Mouse (Mus musculus) G1E (cell line): ENCODE measurements around the gene Rimkla. TPM values are rescaled to one million over a fixed set of nuclear protein-coding genes. Genes with fewer than 3 reads are reported as not detected.

ENCODE experiments used
- ATAC-seq: 2 replicates; pipeline ENCODE4 v1.8.0; 2016; ENCODE audit warnings: mild to moderate bottlenecking; ENCODE audit not compliant: insufficient number of reproducible peaks, poor library complexity, low FRiP score, severe bottlenecking; ENCODE audit errors: extremely low read depth
- DNase-seq: peaks from one replicate; pipeline ENCODE4 v3.0.0; 2012; ENCODE audit warnings: low spot score
- H3K27me3 ChIP-seq: 2 replicates; pipeline ENCODE4 v1.6.1; 2012; ENCODE audit warnings: mild to moderate bottlenecking, low read length, inconsistent platforms; ENCODE audit not compliant: insufficient read depth
- H3K36me3 ChIP-seq: replicated peaks from 2 replicates; pipeline ENCODE3; 2012; ENCODE audit warnings: mild to moderate bottlenecking, inconsistent platforms
- H3K4me1 ChIP-seq: 2 replicates; pipeline ENCODE4 v1.6.1; 2012; ENCODE audit warnings: low read depth, low read length, inconsistent platforms, mixed read lengths; ENCODE audit not compliant: insufficient read depth
- H3K4me3 ChIP-seq: 2 replicates; pipeline ENCODE4 v1.5.1; 2012; ENCODE audit warnings: low read depth, mild to moderate bottlenecking, inconsistent platforms, low read length, moderate library complexity, mixed read lengths
- H3K9me3 ChIP-seq: replicated peaks from 2 replicates; pipeline ENCODE4 v1.6.1; 2012; ENCODE audit warnings: inconsistent platforms
- CTCF ChIP-seq: IDR thresholded peaks from 2 replicates; pipeline ENCODE4 v1.5.1; 2012; ENCODE audit warnings: low read depth, low read length, inconsistent platforms, mixed read lengths
- GATA1 ChIP-seq: IDR thresholded peaks from 2 replicates; pipeline ENCODE4 v1.6.1; 2012; ENCODE audit warnings: borderline replicate concordance, low read length, inconsistent platforms, mixed read lengths
- GATA2 ChIP-seq: IDR thresholded peaks from 2 replicates; pipeline ENCODE4 v1.6.1; 2012; ENCODE audit warnings: low read depth, low read length, inconsistent platforms, borderline replicate concordance
- POLR2AphosphoS5 ChIP-seq: IDR thresholded peaks from 2 replicates; pipeline ENCODE4 v1.6.1; 2012; ENCODE audit warnings: low read depth, low read length, inconsistent platforms; ENCODE audit not compliant: insufficient replicate concordance
- TAL1 ChIP-seq: conservative IDR thresholded peaks from 2 replicates; pipeline ENCODE4 v1.6.1; 2012; ENCODE audit warnings: low read depth, low read length, inconsistent platforms, mixed read lengths
- polyA plus RNA-seq: library from polyadenylated mRNA; stranded (reverse); fragments of >175 nt; gene quantifications from 2 replicates; pipeline ENCODE4 v1.2.3, GENCODE M21; 2012
- total RNA-seq, 2 experiments: library from RNA; stranded (forward) in 1 of 2; stranded (reverse) in 1 of 2; fragments of 200-1000 nt in 1 of 2; fragments of >200 nt in 1 of 2; fragmentation: Nextera tagmentation in 1 of 2; gene quantifications; 2 replicates each; pipeline ENCODE4 v1.2.3; 2014 to 2017

Rimkla gene
- total and polyA plus RNA-seq, 3 experiments: not detected

DNA sequence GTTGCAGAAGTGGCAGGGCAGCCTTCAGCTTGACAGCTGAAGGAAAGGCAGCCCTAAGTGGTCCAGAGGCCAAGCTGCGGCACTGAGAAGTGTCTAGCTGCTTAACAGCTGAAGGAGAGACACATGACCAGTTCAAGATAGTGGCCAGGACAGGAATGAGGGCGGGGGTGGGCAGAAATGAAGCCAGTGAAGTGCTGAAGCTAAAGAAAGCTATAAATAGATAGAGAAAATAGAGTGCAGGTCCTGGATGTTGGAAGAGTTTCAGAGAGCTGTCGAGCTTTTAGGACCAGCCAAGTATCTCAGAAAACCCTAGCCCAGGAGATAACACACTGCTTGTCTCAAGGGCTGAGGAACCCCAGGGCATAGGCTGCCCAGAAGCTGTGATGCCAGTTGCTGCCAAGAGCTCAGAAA is 20.3 kb upstream of the Rimkla start:
- DNase-seq: no peak
- Histone ChIP-seq H3K4me1 (no peaks in the 10 kb centered on the region; the same call in 1 of the 2 replicates), H3K9me3 (no peaks in the 10 kb centered on the region), H3K36me3 (no peaks in the 10 kb centered on the region), H3K4me3 (no peak overlapping the region), H3K27me3 (0 out of 2 replicates have a peak, but pooled peaks cover 4% of the 10 kb centered on the region)
- TF ChIP-seq TAL1: no peak
- TF ChIP-seq GATA1: no peak
- TF ChIP-seq CTCF: no peak
- no peak for TF ChIP-seq POLR2AphosphoS5
- ATAC-seq: no peak

DNA sequence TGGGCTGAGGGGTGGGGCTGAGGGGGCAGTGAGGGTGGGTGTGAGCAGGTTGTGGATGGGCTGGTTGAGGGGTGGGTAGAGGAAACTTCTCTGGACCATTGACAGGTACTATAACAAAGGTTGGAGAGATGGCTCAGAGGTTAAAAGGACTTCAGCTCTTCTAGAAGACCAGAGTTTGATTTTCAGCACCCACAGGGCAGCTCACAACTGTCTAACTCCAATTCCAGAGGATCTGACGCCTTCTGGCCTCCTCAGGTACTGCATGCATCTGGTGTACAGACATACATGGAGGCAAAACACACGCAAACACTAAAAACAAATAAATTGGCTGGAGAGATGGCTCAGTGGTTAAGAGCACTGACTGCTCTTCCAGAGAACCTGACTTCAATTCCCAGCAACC is 19.2 kb upstream of the Rimkla start:
- H3K27me3 ChIP-seq: no peaks in the 10 kb centered on the region
- TF ChIP-seq GATA1: no peak
- no peak for TF ChIP-seq GATA2
- TF ChIP-seq POLR2AphosphoS5: no peak
- no peak for TF ChIP-seq CTCF
- no peak for TF ChIP-seq TAL1
- DNase-seq: no peak
- no peak overlapping the region for H3K4me3 ChIP-seq
- ATAC-seq: no peak
- H3K4me1 ChIP-seq: no peaks in the 10 kb centered on the region; the same call in 1 of the 2 replicates
- H3K9me3 ChIP-seq: no peaks in the 10 kb centered on the region
- H3K36me3 ChIP-seq: no peaks in the 10 kb centered on the region

DNA sequence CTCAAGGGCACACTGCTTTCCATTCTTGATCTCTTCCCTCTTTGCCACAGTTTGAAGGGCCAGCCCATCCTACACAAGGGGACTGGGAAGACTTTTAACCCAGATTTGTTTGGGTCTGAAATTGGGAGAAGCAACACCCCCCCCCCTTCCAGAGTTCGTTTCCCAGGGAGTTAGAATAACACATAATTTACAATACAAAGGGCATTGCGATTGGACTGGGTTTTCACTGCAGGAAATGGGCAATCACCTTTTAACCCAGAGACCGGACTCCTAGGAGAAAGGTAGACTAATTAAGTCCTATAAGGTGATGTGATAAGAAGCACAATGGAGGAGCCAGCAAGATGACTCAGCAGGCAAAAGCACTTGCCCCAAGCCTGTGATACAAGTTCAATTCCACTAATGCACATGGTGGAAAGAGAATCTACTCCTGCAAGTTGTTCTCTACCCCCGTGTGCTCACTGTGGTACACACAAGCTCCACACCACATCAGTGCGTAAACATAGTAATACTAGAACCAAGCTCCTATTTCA is 6.0 kb upstream of the Rimkla start:
- TF ChIP-seq TAL1 (no peak), GATA1 (no peak), POLR2AphosphoS5 (no peak), GATA2 (no peak), CTCF (no peak)
- no peaks in the 10 kb centered on the region for H3K9me3 ChIP-seq
- DNase-seq (no peak), ATAC-seq (no peak)
- H3K4me3 ChIP-seq: no peak overlapping the region
- H3K4me1 ChIP-seq: no peaks in the 10 kb centered on the region
- H3K27me3 ChIP-seq: peaks cover 3% of the 10 kb centered on the region; the same call in 1 of the 2 replicates
- H3K36me3 ChIP-seq: no peaks in the 10 kb centered on the region

DNA sequence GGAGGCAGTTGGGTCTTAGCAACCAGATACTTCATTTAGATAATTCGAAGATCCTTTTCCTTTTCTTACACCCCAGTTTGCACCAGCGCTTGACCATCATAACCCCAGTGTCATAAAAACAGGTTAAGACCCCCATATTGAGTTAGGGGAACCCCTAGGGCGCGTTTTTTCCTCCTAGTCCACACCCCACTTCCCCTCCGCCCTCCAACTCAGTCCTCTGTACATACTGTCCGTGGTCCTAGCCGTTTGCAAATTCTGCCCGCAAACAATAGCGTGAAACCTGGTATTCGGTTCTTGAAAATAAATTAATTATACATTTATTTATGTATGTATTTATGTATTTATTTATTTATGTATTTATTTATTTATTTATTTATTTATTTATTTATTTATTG is 502 bp upstream of the Rimkla start:
- DNase-seq (no peak), ATAC-seq (no peak)
- no peaks in the 10 kb centered on the region for H3K36me3 ChIP-seq
- H3K27me3 ChIP-seq: no peaks in the 10 kb centered on the region
- no peaks in the 10 kb centered on the region for H3K4me1 ChIP-seq
- TF ChIP-seq TAL1: no peak
- TF ChIP-seq GATA2: no peak
- TF ChIP-seq CTCF: no peak
- TF ChIP-seq POLR2AphosphoS5: no peak
- TF ChIP-seq GATA1: no peak
- H3K4me3 ChIP-seq: no peak overlapping the region
- peaks cover 6% of the 10 kb centered on the region; the same call in 1 of the 2 replicates for H3K9me3 ChIP-seq

DNA sequence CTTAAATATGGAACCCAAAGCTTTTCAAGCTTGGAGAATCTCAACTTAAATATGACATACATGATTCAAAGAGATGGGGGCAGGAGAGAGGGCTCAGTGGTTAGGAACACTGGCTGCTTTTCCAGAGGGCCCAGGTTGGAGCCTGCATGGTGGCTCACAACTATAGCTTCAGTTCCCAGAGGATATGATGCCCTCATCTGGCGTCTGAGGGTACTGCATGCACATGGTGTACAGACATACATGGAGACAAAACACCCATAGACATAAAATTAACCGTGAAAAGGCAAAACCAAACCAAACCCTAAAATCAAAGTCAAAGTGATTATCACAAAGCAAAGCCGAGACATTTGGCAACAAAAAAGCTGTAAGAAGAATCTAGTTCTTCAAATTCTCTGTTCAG is 1.6 kb downstream of the Rimkla start:
- DNase-seq: no peak
- Histone ChIP-seq H3K9me3 (peaks cover 6% of the 10 kb centered on the region; the same call in 1 of the 2 replicates), H3K4me1 (no peaks in the 10 kb centered on the region), H3K27me3 (no peaks in the 10 kb centered on the region), H3K4me3 (no peak overlapping the region), H3K36me3 (no peaks in the 10 kb centered on the region)
- no peak for TF ChIP-seq POLR2AphosphoS5
- no peak for TF ChIP-seq CTCF
- TF ChIP-seq GATA2: no peak
- TF ChIP-seq TAL1: no peak
- TF ChIP-seq GATA1: no peak
- ATAC-seq: no peak

DNA sequence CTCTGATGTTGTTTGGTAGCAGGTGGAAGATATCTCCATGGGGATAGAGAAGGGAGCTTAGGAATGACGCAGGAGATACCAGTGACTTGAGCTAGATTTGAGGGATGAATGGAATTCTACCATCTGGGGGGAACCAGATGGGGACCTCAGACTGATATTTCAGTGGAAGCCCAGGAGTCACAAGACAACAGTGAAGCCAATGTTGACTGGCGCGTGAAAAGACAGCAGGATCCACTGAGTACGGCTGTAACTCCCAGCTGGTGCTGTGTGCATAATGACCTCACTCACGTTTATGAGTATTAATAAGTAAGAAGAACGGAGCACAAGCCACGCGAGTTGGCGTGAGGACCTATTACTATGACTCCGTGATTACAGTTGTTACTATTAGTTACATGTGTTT is 2.8 kb downstream of the Rimkla start:
- no peak for TF ChIP-seq POLR2AphosphoS5
- TF ChIP-seq GATA1: no peak
- no peak for TF ChIP-seq CTCF
- no peak for TF ChIP-seq TAL1
- no peak for TF ChIP-seq GATA2
- H3K36me3 ChIP-seq: no peaks in the 10 kb centered on the region
- H3K27me3 ChIP-seq: no peaks in the 10 kb centered on the region
- peaks cover 6% of the 10 kb centered on the region; the same call in 1 of the 2 replicates for H3K9me3 ChIP-seq
- no peak for DNase-seq
- H3K4me1 ChIP-seq: 0 out of 2 replicates have a peak, but pooled peaks cover 5% of the 10 kb centered on the region
- H3K4me3 ChIP-seq: no peak overlapping the region
- no peak for ATAC-seq

DNA sequence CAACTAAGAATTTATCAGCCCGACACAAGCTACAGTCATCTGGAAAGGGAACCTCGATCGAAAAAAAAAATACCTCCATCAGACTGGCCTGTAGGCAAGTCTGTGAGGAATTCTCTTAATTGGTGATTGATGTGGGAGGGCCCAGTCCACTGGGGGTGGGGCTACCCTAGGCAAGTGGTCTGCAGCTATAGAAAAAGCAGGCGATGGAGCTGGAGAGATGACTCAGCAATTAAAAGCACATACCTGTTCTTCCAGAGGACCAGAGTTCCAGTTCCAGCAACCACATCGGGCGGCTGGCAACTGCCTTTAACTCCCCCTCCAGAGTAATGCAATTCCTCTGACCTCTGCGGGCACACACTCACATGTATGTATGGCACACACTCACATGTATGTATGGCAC is 7.5 kb downstream of the Rimkla start:
- peak; percentile 22; the same call in 1 of the 2 replicates for ATAC-seq
- H3K36me3 ChIP-seq: no peaks in the 10 kb centered on the region

More for the DNA sequence above, 7.5 kb downstream of the Rimkla start:
- no peak overlapping the region for H3K4me3 ChIP-seq
- peaks cover 6% of the 10 kb centered on the region; the same call in 1 of the 2 replicates for H3K27me3 ChIP-seq
- H3K9me3 ChIP-seq: no peaks in the 10 kb centered on the region
- no peak for DNase-seq
- 0 out of 2 replicates have a peak, but pooled peaks cover 6% of the 10 kb centered on the region for H3K4me1 ChIP-seq
- TF ChIP-seq TAL1: no peak
- TF ChIP-seq GATA1: no peak
- no peak for TF ChIP-seq CTCF
- TF ChIP-seq GATA2: no peak
- no peak for TF ChIP-seq POLR2AphosphoS5
